Mouse (Mus musculus) embryonic facial prominence, embryonic 10.5 days (tissue): Measurements from ENCODE around the gene Spon1. TPM values are rescaled to one million over a fixed set of nuclear protein-coding genes. Genes with fewer than 3 reads are reported as not detected.

Experiments used
- DNase-seq: peaks from one replicate; pipeline ENCODE4 v3.0.0-alpha.2; 2017; ENCODE audit warnings: low spot score
- H3K27ac ChIP-seq: fragments of 300-500 bp; sonication (generic); replicated peaks from 2 replicates; pipeline ENCODE4 v1.5.1; 2016; ENCODE audit warnings: mild to moderate bottlenecking
- H3K27me3 ChIP-seq: fragments of 300-500 bp; sonication (generic); replicated peaks from 2 replicates; pipeline ENCODE4 v1.6.1; 2016; ENCODE audit warnings: low read depth, mild to moderate bottlenecking; ENCODE audit not compliant: poor library complexity, severe bottlenecking
- H3K36me3 ChIP-seq: fragments of 300-500 bp; sonication (generic); replicated peaks from 2 replicates; pipeline ENCODE4 v1.6.1; 2016; ENCODE audit warnings: mild to moderate bottlenecking, moderate library complexity
- H3K4me1 ChIP-seq: fragments of 300-500 bp; sonication (generic); 2 replicates; pipeline ENCODE4 v1.6.1; 2016
- H3K4me3 ChIP-seq: fragments of 300-500 bp; sonication (generic); 2 replicates; pipeline ENCODE4 v1.5.1; 2016; ENCODE audit warnings: mild to moderate bottlenecking, moderate library complexity
- H3K9me3 ChIP-seq: fragments of 300-500 bp; sonication (generic); 2 replicates; pipeline ENCODE4 v1.6.1; 2016; ENCODE audit warnings: mild to moderate bottlenecking
- WGBS: fragments of 180-500 bp; shearing (Covaris S2); methylation state at CpG from one replicate; pipeline ENCODE4 v1.1.7; 2016; 5-methylcytosine and 5-hydroxymethylcytosine counted together
- polyA plus RNA-seq: library from polyadenylated mRNA; unstranded; fragments of >200 nt; fragmentation: Nextera tagmentation; extraction: Ambion mirVana; gene quantifications from 2 replicates; pipeline ENCODE4 v1.2.1, GENCODE M21; 2016

Spon1 gene
- polyA plus RNA-seq, 1 experiment from 2014 or later = 22.3 TPM

DNA sequence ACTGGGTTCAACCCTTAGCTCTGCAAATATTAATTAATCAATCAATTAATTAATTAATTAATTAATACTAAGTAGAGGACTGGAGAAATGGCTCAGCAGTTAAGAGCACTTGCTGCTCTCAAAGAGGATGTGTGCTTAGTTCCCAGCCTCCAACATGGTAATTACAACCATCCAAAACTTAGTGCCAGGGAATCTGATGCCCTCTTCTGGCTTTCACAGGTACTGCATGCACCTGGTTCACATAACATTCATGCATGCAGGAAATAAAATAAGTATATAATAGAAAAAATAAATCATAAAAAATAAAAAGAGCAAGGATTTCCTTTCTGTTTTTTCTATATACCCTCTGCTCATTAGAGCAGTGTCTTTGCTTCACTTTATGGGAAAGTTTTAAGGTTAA lies 132.6 kb downstream of the Spon1 start:
- Histone ChIP-seq H3K4me1 (peaks cover 11% of the 10 kb centered on the region), H3K36me3 (no peaks in the 10 kb centered on the region; the same call in 1 of the 2 replicates), H3K27ac (no peak overlapping the region), H3K9me3 (0 out of 2 replicates have a peak, but pooled peaks cover 2% of the 10 kb centered on the region), H3K27me3 (no peaks in the 10 kb centered on the region), H3K4me3 (no peak overlapping the region)
- DNase-seq = no peak

DNA sequence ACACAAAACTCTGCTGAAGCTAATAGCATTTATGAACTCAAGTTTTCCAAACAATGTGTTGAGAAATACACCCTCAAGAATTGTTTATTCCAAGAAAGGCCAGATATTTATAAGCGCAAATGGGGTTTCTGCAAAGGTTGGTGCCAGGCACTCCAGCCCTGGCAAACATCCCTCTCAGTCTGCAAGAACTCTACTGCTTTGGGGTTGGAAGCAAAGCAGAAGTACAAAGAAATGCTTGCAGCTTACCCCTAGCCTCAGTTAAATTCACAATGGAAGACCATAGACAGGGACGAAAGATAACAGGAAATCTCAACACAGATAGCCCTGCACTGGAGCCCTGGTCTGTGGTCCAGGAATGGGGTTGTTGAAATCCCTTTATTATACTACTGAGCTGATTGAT lies 135.7 kb downstream of the Spon1 start:
- no peak for DNase-seq
- Histone ChIP-seq H3K4me1 (peaks cover 18% of the 10 kb centered on the region), H3K9me3 (0 out of 2 replicates have a peak, but pooled peaks cover under 1% of the 10 kb centered on the region), H3K36me3 (no peaks in the 10 kb centered on the region; the same call in 1 of the 2 replicates), H3K4me3 (no peak overlapping the region), H3K27me3 (no peaks in the 10 kb centered on the region), H3K27ac (no peak overlapping the region)
- WGBS = 84% methylated on average over 2 of the region's 2 CpGs

DNA sequence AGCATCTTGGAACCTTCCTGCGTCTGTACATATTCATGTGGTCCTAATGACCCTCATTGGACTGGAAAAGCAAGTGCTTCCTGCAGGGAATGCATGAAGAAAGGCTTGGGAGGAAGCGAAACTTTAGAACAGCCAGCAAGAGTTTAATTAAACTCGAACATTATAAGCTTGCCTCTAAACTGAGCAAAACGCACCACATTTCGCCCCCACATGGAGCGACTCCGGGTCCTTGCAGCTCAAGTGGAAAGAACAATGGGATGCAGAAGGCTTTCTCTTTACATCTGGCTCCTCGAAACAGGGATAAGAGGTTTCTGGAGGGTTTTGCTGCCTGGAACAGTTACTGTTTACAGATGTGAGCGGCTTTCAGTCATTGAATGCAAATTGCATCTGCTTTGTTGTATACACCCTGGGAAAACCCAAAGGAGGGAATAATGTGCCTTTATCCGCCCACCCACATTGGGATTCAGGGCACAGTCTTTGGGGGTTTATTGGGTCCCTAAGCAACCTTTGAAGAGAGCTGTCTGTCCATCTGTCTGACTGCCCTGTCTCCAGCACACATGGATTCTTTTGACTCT lies 136.2 kb downstream of the Spon1 start:
- Histone ChIP-seq H3K27ac (no peak overlapping the region), H3K4me3 (no peak overlapping the region), H3K27me3 (no peaks in the 10 kb centered on the region), H3K36me3 (no peaks in the 10 kb centered on the region), H3K4me1 (peaks cover 18% of the 10 kb centered on the region), H3K9me3 (no peaks in the 10 kb centered on the region)
- DNase-seq = no peak
- WGBS = 50% methylated on average over 10 of the region's 10 CpGs

DNA sequence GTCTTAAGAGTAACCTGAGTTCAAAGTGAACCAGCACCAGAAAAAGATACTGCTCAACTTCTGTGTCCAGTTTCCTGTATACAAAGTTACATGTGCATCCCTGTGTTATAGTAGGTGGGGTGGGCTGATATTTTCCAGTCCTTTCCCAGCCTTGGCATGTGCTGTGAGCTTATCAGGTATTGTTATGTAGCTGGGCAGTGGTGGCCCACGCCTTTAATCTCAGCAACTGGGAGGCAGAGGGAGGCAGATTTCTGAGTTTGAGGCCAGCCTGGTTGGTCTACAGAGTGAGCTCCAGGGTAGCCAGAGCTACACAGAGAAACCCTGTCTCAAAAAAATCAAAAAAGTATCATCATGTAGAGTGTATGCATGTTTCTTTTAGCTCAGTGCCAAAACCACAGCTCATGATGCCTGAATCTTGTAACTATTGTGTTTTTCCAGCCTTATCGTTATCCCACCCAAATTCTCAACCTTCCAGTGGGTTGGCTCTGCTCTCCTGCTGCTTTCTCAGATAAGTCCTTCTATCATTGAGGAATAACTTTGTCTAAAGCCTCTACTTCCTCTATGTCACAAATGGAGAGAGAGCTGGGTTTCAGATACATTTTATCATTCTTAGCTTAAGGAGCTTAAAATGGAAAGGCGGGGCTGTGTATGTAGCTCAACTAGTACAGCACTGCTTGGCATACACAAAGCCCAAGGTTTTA lies 137.5 kb downstream of the Spon1 start:
- no peaks in the 10 kb centered on the region for H3K36me3 ChIP-seq
- DNase-seq = no peak
- no peak overlapping the region for H3K4me3 ChIP-seq
- H3K4me1 ChIP-seq = peaks cover 18% of the 10 kb centered on the region
- WGBS = 88% methylated on average over 3 of the region's 3 CpGs
- no peaks in the 10 kb centered on the region for H3K9me3 ChIP-seq
- H3K27me3 ChIP-seq = no peaks in the 10 kb centered on the region
- no peak overlapping the region for H3K27ac ChIP-seq

DNA sequence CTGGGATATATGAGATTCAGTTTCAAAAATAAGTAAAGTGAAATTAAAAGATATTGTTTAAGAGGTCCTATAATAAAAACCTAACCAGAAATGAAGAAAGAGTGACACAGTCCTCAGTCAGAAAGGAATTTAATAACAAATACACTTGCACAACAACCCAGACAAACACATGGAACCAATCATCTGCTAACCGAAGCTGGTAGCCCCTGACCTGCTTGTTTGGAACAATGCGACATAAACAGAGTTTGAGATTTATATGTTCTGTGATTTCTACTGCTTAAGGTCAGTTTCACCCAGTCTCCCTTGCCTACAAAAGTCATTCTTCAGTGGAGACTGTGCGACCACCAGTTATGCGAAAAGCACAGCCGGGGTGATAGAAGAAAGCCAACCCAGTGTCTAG lies 138.1 kb downstream of the Spon1 start:
- Histone ChIP-seq H3K4me3 (no peak overlapping the region), H3K4me1 (peaks cover 18% of the 10 kb centered on the region)
- DNase-seq = no peak

DNA sequence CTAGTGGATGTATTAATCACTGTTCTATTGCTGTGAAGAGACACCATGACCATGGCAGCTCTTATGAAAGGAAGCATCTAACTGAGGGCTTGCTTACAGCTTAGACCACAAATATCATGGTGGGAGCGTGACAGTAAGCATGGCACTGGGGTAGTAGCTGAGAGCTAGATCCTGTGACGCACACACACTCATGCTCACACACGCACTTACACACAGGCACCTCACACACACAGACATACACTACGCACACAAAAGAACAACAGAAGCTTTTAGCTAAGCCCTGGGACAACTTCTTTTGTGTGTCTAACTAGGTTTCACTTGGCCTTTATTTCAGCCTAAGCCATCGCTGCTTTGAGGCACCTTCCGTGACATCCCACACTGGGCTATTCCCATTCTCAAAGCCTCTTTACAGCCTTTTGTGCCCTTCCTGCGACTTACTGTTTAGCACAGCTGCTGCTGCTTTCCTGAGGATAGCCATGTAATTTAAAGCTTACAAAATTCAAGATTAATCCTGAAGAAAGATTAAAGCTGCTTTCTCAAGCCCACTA lies 138.6 kb downstream of the Spon1 start:
- WGBS = 80% methylated on average over 7 of the region's 7 CpGs
- H3K27me3 ChIP-seq = no peaks in the 10 kb centered on the region
- no peak for DNase-seq
- no peak overlapping the region for H3K27ac ChIP-seq
- H3K4me1 ChIP-seq = peaks cover 23% of the 10 kb centered on the region
- H3K36me3 ChIP-seq = no peaks in the 10 kb centered on the region
- no peak overlapping the region for H3K4me3 ChIP-seq
- H3K9me3 ChIP-seq = no peaks in the 10 kb centered on the region

More for the DNA sequence above, 138.1 kb downstream of the Spon1 start:
- Histone ChIP-seq H3K27ac (no peak overlapping the region), H3K27me3 (no peaks in the 10 kb centered on the region), H3K36me3 (no peaks in the 10 kb centered on the region), H3K9me3 (no peaks in the 10 kb centered on the region)
- 84% methylated on average over 5 of the region's 5 CpGs for WGBS

DNA sequence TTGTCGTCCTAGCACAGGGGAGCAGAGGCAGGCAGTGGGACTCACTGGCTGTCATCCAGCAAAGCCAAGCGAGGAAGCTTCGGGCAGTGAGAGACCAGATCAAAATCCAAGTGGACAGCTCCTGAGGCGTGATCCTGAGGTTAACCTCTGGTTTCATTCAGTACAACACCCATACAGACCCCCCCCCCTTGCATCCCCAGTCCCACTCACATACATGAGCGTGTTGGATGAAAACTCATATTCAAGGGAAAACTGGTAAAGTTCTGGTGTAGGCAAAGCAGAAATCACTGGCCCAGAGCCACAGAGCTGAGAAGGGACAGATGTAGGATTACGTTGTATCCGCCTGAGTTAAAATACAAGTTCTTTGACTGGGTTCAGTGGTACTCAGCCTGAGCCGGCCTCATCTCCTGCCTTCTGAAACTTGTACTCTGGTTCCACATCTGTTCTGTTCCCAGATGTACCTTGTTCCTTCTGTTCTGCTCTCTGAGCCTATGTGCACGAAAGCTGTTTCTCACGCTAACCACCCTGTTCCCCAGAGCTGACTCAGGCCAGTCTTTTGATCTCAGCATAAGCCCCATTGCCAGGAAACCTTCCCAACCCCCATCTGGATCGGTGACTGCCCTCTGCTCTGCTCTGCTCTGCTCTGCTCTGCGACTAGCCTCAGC lies 143.5 kb downstream of the Spon1 start:
- Histone ChIP-seq H3K9me3 (no peaks in the 10 kb centered on the region), H3K36me3 (no peaks in the 10 kb centered on the region), H3K4me3 (no peak overlapping the region), H3K4me1 (peaks cover 15% of the 10 kb centered on the region), H3K27ac (no peak overlapping the region), H3K27me3 (no peaks in the 10 kb centered on the region)
- DNase-seq = peak; percentile 28
- 37% methylated on average over 12 of the region's 12 CpGs for WGBS

DNA sequence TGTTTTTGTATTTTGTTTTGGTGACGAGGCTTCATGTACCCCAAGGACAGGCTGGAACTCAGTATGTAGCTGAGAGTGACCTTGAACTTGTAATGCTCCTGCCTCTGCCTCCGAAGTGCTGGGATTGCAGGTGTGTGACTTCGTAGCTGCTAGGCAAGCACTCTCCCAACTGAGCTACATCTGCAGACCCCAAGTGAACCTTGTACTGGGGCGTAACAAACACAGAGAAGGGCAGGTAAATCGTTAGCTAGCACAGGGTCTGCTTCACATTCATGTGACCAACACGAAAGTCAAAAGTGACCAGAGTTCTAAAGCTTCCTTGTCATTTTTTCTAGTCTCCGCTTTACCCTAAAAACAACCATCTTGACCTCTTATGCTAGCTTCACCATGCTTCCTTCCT lies 145.1 kb downstream of the Spon1 start:
- DNase-seq = no peak
- H3K9me3 ChIP-seq = no peaks in the 10 kb centered on the region
- no peak overlapping the region for H3K4me3 ChIP-seq
- 87% methylated on average over 7 of the region's 7 CpGs for WGBS
- no peak overlapping the region for H3K27ac ChIP-seq
- no peaks in the 10 kb centered on the region for H3K27me3 ChIP-seq
- H3K36me3 ChIP-seq = no peaks in the 10 kb centered on the region
- peaks cover 13% of the 10 kb centered on the region for H3K4me1 ChIP-seq

DNA sequence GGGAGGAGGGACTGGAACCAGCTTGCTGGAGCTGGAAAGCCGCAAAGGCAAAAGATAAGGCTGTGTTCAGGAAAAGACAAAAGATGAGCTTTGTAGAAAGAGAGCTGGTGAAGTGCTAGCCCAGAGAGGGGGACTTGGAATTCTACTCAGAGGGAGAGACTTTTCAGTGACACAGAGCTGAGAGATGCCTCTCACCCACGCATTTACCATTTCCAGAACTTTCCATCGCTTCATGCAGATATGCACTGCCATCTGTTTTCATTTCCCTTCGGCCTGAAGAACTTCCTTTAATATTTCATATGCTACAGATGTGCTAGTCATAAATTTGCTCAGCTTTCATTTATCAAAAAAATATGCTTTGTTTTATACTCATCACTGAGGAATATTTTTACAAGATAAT lies 150.1 kb downstream of the Spon1 start:
- Histone ChIP-seq H3K27ac (no peak overlapping the region), H3K4me3 (no peak overlapping the region), H3K27me3 (no peaks in the 10 kb centered on the region), H3K36me3 (no peaks in the 10 kb centered on the region), H3K9me3 (no peaks in the 10 kb centered on the region), H3K4me1 (no peaks in the 10 kb centered on the region)
- no peak for DNase-seq
- 83% methylated on average over 4 of the region's 4 CpGs for WGBS

DNA sequence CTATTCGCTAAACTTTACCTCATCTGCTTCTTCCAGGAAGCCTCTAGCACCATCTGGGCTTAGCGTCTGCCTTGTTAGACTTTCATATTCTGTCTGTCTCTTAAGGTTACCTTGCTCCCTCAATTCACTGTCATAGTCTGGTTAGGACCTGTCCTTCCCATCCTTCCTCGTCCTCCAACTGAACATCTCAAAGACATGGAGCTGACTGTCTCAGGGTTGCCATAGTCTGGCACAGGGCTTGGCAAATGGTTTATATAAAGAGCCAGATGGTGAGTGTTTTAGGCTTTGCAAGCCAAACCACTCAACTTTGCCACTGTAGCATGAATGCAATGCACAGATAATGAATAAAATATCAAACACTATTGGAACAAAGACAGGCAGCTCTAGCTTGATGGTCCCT lies 153.1 kb downstream of the Spon1 start:
- 89% methylated on average over 3 of the region's 3 CpGs for WGBS
- DNase-seq = no peak
- no peak overlapping the region for H3K27ac ChIP-seq
- H3K4me3 ChIP-seq = no peak overlapping the region
- H3K27me3 ChIP-seq = no peaks in the 10 kb centered on the region
- no peaks in the 10 kb centered on the region for H3K9me3 ChIP-seq
- H3K4me1 ChIP-seq = no peaks in the 10 kb centered on the region
- H3K36me3 ChIP-seq = no peaks in the 10 kb centered on the region

DNA sequence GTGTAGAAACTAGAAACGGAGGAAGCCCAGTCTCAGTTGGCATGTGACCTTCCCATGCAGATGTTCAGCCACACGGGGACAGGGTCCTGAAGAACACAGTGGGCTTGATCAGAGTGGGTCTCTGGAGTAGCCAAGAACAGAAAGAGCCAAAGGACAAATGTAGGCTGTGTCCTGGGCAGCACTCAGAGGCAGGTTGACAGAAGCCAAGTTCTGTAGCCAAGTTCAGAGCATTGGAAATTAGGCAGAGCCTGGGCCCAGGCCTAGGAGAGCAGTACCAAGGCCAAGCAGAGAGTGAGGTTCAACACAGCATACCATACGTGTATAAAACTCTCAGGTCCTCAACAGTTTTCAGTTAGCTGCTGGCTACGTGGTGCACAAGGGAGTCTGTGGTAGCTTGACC lies 153.7 kb downstream of the Spon1 start:
- DNase-seq = no peak
- H3K9me3 ChIP-seq = no peaks in the 10 kb centered on the region
- WGBS = 83% methylated on average over 4 of the region's 4 CpGs
- H3K27ac ChIP-seq = no peak overlapping the region
- H3K4me1 ChIP-seq = no peaks in the 10 kb centered on the region
- H3K4me3 ChIP-seq = no peak overlapping the region
- no peaks in the 10 kb centered on the region for H3K36me3 ChIP-seq
- H3K27me3 ChIP-seq = no peaks in the 10 kb centered on the region

DNA sequence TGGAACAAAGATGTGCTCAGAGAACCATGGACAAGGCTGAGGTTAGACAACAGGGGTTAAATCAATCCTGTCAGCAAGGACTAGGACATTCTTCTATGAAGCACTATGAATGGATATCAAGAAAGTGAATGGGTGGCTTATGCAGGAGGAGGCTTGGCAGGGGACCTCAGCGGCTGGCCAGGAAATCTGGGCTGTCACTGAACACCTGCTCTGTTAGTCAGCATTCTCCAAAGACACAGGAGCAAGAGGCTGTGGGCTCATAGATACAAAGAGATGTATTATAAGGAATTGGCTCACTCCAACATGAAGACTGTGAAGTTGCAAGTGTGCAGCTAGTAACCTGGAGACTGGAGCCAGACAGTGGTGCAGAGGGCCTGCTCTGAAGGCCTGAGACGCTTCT lies 154.3 kb downstream of the Spon1 start:
- Histone ChIP-seq H3K4me3 (no peak overlapping the region), H3K4me1 (no peaks in the 10 kb centered on the region), H3K9me3 (no peaks in the 10 kb centered on the region), H3K36me3 (no peaks in the 10 kb centered on the region), H3K27me3 (no peaks in the 10 kb centered on the region), H3K27ac (no peak overlapping the region)
- no peak for DNase-seq
- 82% methylated on average over 2 of the region's 2 CpGs for WGBS

DNA sequence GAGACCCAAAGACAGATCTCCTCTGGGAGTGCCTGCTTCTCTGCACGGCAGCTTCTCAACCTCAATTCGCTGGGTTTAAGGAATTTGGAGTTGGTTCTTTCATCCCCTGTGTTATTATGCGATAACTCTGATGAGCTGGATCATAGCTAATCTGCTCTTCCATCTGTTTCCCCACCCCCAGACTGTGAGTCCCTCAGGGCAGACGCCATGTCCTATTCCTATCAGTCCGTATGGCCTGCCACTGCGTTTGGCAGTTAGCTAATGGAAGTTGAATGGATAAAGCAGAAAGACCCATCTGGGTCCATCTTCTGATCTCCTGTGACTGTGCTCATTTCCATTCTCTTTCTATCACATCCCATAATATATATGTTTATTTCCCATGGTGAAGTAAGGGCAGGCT lies 158.8 kb downstream of the Spon1 start:
- 88% methylated on average over 6 of the region's 6 CpGs for WGBS
- no peaks in the 10 kb centered on the region for H3K36me3 ChIP-seq
- no peak for DNase-seq
- H3K27me3 ChIP-seq = no peaks in the 10 kb centered on the region
- H3K27ac ChIP-seq = no peak overlapping the region
- no peaks in the 10 kb centered on the region for H3K4me1 ChIP-seq
- no peak overlapping the region for H3K4me3 ChIP-seq
- no peaks in the 10 kb centered on the region for H3K9me3 ChIP-seq
